Mouse (Mus musculus) lung, embryonic 16.5 days (tissue): ENCODE measurements around the gene Ikzf2. TPM values are rescaled to one million over a fixed set of nuclear protein-coding genes. Genes with fewer than 3 reads are reported as not detected.

Experiments
- ATAC-seq: fragments of 200-750 bp; cut with Nextera tagmentation; 2 replicates; pipeline ENCODE4 v1.8.0; 2017; ENCODE audit warnings: low read depth, mild to moderate bottlenecking, moderate library complexity
- H3K27ac ChIP-seq: fragments of 300-500 bp; sonication (generic); 2 replicates; pipeline ENCODE4 v1.5.1; 2014; ENCODE audit warnings: mild to moderate bottlenecking, control low read depth, low read length
- H3K27me3 ChIP-seq: fragments of 300-500 bp; sonication (generic); 2 replicates; pipeline ENCODE4 v1.6.1; 2014; ENCODE audit warnings: low read depth, low read length, mixed read lengths; ENCODE audit not compliant: control insufficient read depth, insufficient read depth
- H3K36me3 ChIP-seq: fragments of 300-500 bp; sonication (generic); 2 replicates; pipeline ENCODE4 v1.6.1; 2014; ENCODE audit warnings: low read length; ENCODE audit not compliant: control insufficient read depth, insufficient read depth
- H3K4me1 ChIP-seq: fragments of 300-500 bp; sonication (generic); replicated peaks from 2 replicates; pipeline ENCODE4 v1.6.1; 2014; ENCODE audit warnings: low read length, mixed read lengths; ENCODE audit not compliant: control insufficient read depth, insufficient read depth
- H3K4me2 ChIP-seq: fragments of 300-500 bp; sonication (generic); 2 replicates; pipeline ENCODE4 v1.6.1; 2014; ENCODE audit warnings: low read depth, low read length, control low read depth
- H3K4me3 ChIP-seq: fragments of 300-500 bp; sonication (generic); 2 replicates; pipeline ENCODE4 v1.5.1; 2014; ENCODE audit warnings: mild to moderate bottlenecking, low read length, control low read depth
- H3K9ac ChIP-seq: fragments of 300-500 bp; sonication (generic); 2 replicates; pipeline ENCODE4 v1.6.1; 2014; ENCODE audit warnings: low read length, control low read depth
- H3K9me3 ChIP-seq: fragments of 300-500 bp; sonication (generic); 2 replicates; pipeline ENCODE4 v1.6.1; 2016; ENCODE audit warnings: low read length; ENCODE audit not compliant: control insufficient read depth
- WGBS: fragments of 180-500 bp; shearing (Covaris S2); extraction: QIAGEN DNeasy Blood & Tissue Kit; methylation state at CpG from one replicate; pipeline ENCODE4 v1.1.7; 2014; 5-methylcytosine and 5-hydroxymethylcytosine counted together
- polyA plus RNA-seq: library from polyadenylated mRNA; unstranded; fragments of >200 nt; fragmentation: Nextera tagmentation; extraction: Ambion mirVana; gene quantifications from 2 replicates; pipeline ENCODE4 v1.2.1, GENCODE M21; 2015

Gene Ikzf2
- 3.2 TPM in 2 replicates for polyA plus RNA-seq

- under 1% methylated on average over 32 of the region's 105 CpGs for WGBS
- peak; percentile 93 for ATAC-seq
- H3K4me3 ChIP-seq = peak within 1 kb of the TSS; percentile 81
- H3K4me1 ChIP-seq = 0 out of 2 replicates have a peak, but pooled peaks cover 2% of the 10 kb centered on the region
- H3K9me3 ChIP-seq = no peaks in the 10 kb centered on the region
- no peaks in the 10 kb centered on the region for H3K27me3 ChIP-seq
- H3K27ac ChIP-seq = peak within 1 kb of the TSS; percentile 83
- H3K36me3 ChIP-seq = no peaks in the 10 kb centered on the region
- H3K9ac ChIP-seq = peak within 1 kb of the TSS; percentile 81
- peak within 1 kb of the TSS; percentile 85 for H3K4me2 ChIP-seq
Measured at GRCm38 (mm10) chr1:69687076-69687991, at the start of gene Ikzf2. Ikzf2 (minus strand) TSS chr1:69687245.

DNA sequence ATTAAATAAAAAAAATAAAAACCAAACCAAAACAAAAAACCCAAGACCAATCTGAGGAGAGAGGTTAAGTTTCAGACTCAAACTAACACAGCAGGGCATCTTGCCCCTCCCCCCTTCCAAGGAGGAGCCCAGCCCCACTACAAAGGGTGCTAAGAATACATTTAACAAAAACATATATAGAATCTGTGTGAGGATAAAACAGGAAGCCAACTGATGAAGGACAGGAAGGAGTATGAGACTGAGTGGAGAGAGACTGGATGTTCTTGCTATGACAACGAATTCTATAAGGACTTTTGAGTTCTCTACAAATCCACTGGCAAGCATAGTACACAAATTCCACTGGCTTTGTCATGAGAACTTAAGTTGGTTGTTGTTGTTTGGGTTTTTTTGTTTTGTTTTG, 42.7 kb upstream of the Ikzf2 start:
- ATAC-seq = no peak
- H3K9ac ChIP-seq = no peak overlapping the region
- H3K4me2 ChIP-seq = no peak overlapping the region
- H3K9me3 ChIP-seq = no peaks in the 10 kb centered on the region
- H3K27me3 ChIP-seq = no peaks in the 10 kb centered on the region
- H3K36me3 ChIP-seq = no peaks in the 10 kb centered on the region
- WGBS = 31% methylated on average over 1 of the region's 1 CpGs
- no peak overlapping the region for H3K4me3 ChIP-seq
- no peaks in the 10 kb centered on the region for H3K4me1 ChIP-seq
- H3K27ac ChIP-seq = no peak overlapping the region

DNA sequence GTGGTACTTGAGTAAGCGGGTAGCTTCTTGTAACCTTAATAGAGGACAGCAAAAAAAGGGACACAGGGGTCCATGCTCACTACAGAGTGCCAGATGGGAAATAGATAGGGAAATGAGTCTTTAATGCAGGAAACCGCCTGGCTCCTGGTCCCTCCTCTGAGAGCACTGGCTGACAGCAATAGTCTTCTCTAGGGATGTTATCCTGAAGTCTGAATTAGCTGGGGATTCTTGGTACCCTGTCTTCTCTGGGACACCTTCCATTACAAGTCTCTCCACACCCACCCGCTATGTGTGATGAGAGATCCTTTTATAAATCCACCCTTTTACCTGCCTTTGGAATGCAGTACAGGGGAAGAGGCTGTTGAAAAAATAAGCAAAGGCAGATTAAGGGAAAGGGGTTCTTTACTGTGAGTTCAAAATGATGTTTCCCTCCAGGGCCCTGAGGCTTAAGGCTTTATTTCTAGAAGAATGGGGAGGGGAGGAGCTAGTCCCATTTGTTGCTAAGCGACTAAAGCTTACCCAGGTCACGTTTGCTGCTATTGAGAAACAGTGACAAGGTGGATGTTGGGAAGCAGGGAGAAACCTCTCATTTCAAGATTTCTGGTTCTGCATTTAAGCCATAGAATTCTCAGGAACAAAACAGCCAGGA, 42.1 kb upstream of the Ikzf2 start:
- no peaks in the 10 kb centered on the region for H3K27me3 ChIP-seq
- WGBS = 38% methylated on average over 5 of the region's 5 CpGs
- H3K4me3 ChIP-seq = no peak overlapping the region
- no peaks in the 10 kb centered on the region for H3K9me3 ChIP-seq
- ATAC-seq = no peak
- H3K4me1 ChIP-seq = no peaks in the 10 kb centered on the region
- 0 out of 2 replicates have a peak overlapping the region, but pooled peaks have one; percentile 31 for H3K27ac ChIP-seq
- H3K36me3 ChIP-seq = no peaks in the 10 kb centered on the region
- no peak overlapping the region for H3K4me2 ChIP-seq
- no peak overlapping the region for H3K9ac ChIP-seq

DNA sequence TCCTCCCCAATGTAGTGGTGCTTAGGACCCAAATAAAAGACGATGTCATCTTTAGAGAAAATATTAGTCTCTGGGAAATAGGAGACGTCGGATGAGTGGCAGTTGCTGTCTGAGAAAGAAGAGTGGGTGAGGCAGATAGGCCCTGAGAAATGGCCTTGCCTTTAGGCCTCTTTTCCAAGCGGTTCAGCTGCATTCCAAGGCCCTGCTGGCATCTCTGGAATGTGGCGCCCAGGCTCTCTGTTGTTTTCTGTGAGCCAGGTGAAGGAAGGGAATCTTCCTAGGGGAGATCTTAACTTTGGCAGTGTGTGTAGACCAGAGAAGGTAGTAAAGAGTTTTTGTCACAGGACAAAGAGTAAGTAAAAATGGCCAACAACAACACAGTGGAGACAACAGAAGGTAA, 40.9 kb upstream of the Ikzf2 start:
- Histone ChIP-seq H3K36me3 (no peaks in the 10 kb centered on the region), H3K4me3 (no peak overlapping the region), H3K4me1 (no peaks in the 10 kb centered on the region), H3K9me3 (no peaks in the 10 kb centered on the region), H3K27ac (0 out of 2 replicates have a peak overlapping the region, but pooled peaks have one; percentile 30), H3K27me3 (no peaks in the 10 kb centered on the region), H3K9ac (no peak overlapping the region), H3K4me2 (no peak overlapping the region)
- peak; percentile 62 for ATAC-seq
- WGBS = 29% methylated on average over 5 of the region's 5 CpGs

DNA sequence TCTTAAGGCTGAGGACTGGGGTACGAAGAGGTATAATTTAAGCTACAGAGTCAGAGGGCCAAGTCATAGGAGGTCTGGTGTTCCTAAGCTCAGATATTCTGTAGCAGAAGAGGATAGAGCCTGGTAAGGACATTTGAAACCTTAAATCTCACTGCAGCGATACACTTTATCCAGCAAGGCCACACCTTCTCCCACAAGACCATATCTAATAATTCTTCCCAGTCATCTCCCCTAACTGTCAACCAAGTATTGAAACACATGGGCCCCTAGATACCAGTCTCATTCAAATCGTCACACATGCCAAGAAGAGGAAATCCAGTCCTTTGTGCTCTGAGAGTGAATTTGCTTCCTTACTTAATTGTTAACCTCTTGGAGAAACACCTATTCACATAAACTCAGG, 30.1 kb upstream of the Ikzf2 start:
- Histone ChIP-seq H3K27ac (no peak overlapping the region), H3K27me3 (no peaks in the 10 kb centered on the region), H3K9me3 (no peaks in the 10 kb centered on the region), H3K9ac (no peak overlapping the region), H3K4me1 (no peaks in the 10 kb centered on the region), H3K4me2 (no peak overlapping the region), H3K36me3 (no peaks in the 10 kb centered on the region), H3K4me3 (no peak overlapping the region)
- no peak for ATAC-seq
- 83% methylated on average over 3 of the region's 3 CpGs for WGBS

DNA sequence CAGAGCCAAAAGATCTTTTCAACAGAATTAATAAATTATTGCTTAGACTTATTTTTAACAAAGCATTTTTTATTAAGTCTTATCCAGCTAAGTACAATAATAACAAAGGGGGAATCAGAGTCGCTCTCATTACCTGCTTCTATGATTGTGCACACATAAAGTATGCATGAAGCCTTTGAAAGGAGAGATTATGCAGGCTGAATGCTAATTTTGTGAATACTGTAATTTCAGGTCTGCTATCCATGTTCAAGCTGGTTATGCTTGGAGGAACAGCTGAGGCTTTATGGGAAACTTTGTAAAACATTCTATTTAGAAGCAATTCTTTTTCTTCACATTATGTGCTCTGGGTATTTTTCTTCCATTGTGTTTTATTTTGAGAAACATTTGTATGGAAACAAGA, 21.5 kb upstream of the Ikzf2 start:
- ATAC-seq = no peak
- Histone ChIP-seq H3K27me3 (no peaks in the 10 kb centered on the region), H3K4me2 (no peak overlapping the region), H3K4me1 (no peaks in the 10 kb centered on the region), H3K4me3 (no peak overlapping the region), H3K9ac (no peak overlapping the region), H3K36me3 (no peaks in the 10 kb centered on the region), H3K9me3 (no peaks in the 10 kb centered on the region), H3K27ac (no peak overlapping the region)
- WGBS = 90% methylated on average over 1 of the region's 1 CpGs

GRCm38 (mm10) chr1:69703506-69704156, 16.6 kb upstream of the Ikzf2 start:
- WGBS = 94% methylated on average over 3 of the region's 3 CpGs
- ATAC-seq = no peak
- Histone ChIP-seq H3K9ac (no peak overlapping the region), H3K36me3 (no peaks in the 10 kb centered on the region), H3K9me3 (no peaks in the 10 kb centered on the region), H3K27me3 (no peaks in the 10 kb centered on the region), H3K4me2 (no peak overlapping the region), H3K4me1 (no peaks in the 10 kb centered on the region), H3K27ac (no peak overlapping the region), H3K4me3 (no peak overlapping the region)

DNA sequence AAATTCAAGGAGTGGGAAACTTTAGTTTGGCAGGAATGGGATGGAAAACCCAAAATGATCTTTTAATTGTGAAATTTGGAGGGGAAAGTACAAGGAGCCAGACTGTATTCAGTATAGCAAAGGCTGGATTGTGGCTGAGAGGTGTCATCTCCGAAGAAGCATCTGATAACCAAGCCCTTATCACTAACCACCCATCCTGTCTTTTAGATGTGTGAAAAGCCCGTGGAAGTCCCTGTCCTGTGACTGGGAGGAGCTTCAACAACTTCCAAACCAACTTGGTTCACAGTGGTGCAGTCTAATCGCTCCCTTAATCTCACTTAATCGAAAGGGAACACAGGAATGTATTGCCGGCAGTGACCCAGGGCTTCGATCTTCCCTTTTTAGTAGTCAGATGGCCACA, 4.9 kb upstream of the Ikzf2 start:
- Histone ChIP-seq H3K4me3 (no peak overlapping the region), H3K36me3 (no peaks in the 10 kb centered on the region), H3K9me3 (no peaks in the 10 kb centered on the region), H3K27me3 (no peaks in the 10 kb centered on the region), H3K9ac (no peak overlapping the region), H3K4me1 (no peaks in the 10 kb centered on the region), H3K4me2 (no peak overlapping the region), H3K27ac (no peak overlapping the region)
- no peak for ATAC-seq
- 60% methylated on average over 6 of the region's 6 CpGs for WGBS

GRCm38 (mm10) chr1:69688961-69689360, 1.9 kb upstream of the Ikzf2 start:
- ATAC-seq = no peak
- no peak overlapping the region for H3K27ac ChIP-seq
- H3K9me3 ChIP-seq = no peaks in the 10 kb centered on the region
- peak overlapping the region; percentile 18; the same call in 1 of the 2 replicates for H3K4me3 ChIP-seq
- WGBS = under 1% methylated on average over 5 of the region's 5 CpGs
- H3K9ac ChIP-seq = no peak overlapping the region
- no peaks in the 10 kb centered on the region for H3K27me3 ChIP-seq
- peak overlapping the region; percentile 49 for H3K4me2 ChIP-seq
- 0 out of 2 replicates have a peak, but pooled peaks cover 2% of the 10 kb centered on the region for H3K4me1 ChIP-seq
- H3K36me3 ChIP-seq = no peaks in the 10 kb centered on the region
